Mouse (Mus musculus) myocyte (in vitro differentiated cells): ENCODE measurements around the gene Plekho1. TPM values are rescaled to one million over a fixed set of nuclear protein-coding genes. Genes with fewer than 3 reads are reported as not detected.

Experiments used
- H3K27me3 ChIP-seq: one replicate; pipeline ENCODE4 v1.6.1; 2011; ENCODE audit not compliant: control insufficient read depth, insufficient read depth, insufficient read length
- H3K36me3 ChIP-seq: one replicate; pipeline ENCODE4 v1.6.1; 2011; ENCODE audit not compliant: control insufficient read depth, insufficient read depth
- H3K4me2 ChIP-seq: one replicate; pipeline ENCODE4 v1.6.1; 2011; ENCODE audit warnings: low read depth, control low read depth
- H3K4me3 ChIP-seq: one replicate; pipeline ENCODE4 v1.5.1; 2011; ENCODE audit warnings: mild to moderate bottlenecking, control low read depth, moderate library complexity
- H3K79me2 ChIP-seq: one replicate; pipeline ENCODE4 v1.6.1; 2011; ENCODE audit not compliant: control insufficient read depth, insufficient read depth
- H3ac ChIP-seq: one replicate; pipeline ENCODE4 v1.6.1; 2011; ENCODE audit not compliant: control insufficient read depth, insufficient read length
- CEBPB ChIP-seq: IDR thresholded peaks from 2 replicates; pipeline ENCODE4 v1.6.1; 2011; ENCODE audit warnings: mild to moderate bottlenecking, moderate library complexity; ENCODE audit not compliant: poor library complexity, insufficient read depth, severe bottlenecking
- E2F4 ChIP-seq: IDR thresholded peaks from one replicate; pipeline ENCODE4 v1.6.1; 2011; ENCODE audit warnings: mild to moderate bottlenecking, control low read depth, moderate library complexity; ENCODE audit not compliant: insufficient read depth
- MAX ChIP-seq: IDR thresholded peaks from one replicate; pipeline ENCODE4 v1.6.1; 2011; ENCODE audit warnings: low read depth, mild to moderate bottlenecking, control low read depth
- MYOD1 ChIP-seq, 3 experiments: IDR thresholded peaks; one replicate each; pipeline ENCODE4 v1.6.1; 2011; ENCODE audit warnings: control low read depth in 2 of 3, low read depth in 2 of 3, mild to moderate bottlenecking in 2 of 3, moderate library complexity in 1 of 3; ENCODE audit not compliant: insufficient read length in 2 of 3, control insufficient read depth in 1 of 3
- MYOG ChIP-seq, 3 experiments: IDR thresholded peaks; one replicate each; pipeline ENCODE4 v1.6.1; 2011; ENCODE audit warnings: control low read depth in 2 of 3, low read depth in 2 of 3, mild to moderate bottlenecking in 2 of 3; ENCODE audit not compliant: insufficient read length in 2 of 3, control insufficient read depth in 1 of 3, insufficient read depth in 1 of 3
- POLR2A ChIP-seq: IDR thresholded peaks from one replicate; pipeline ENCODE4 v1.6.1; 2011; ENCODE audit warnings: low read depth, mild to moderate bottlenecking, control low read depth, moderate library complexity; ENCODE audit not compliant: insufficient read length
- POLR2AphosphoS2 ChIP-seq: IDR thresholded peaks from one replicate; pipeline ENCODE4 v1.6.1; 2011; ENCODE audit warnings: low read depth, control low read depth; ENCODE audit not compliant: insufficient read length
- REST ChIP-seq: IDR thresholded peaks from one replicate; pipeline ENCODE4 v1.6.1; 2011; ENCODE audit warnings: mild to moderate bottlenecking, control low read depth, moderate library complexity; ENCODE audit not compliant: insufficient read depth, insufficient read length
- SRF ChIP-seq: IDR thresholded peaks from one replicate; pipeline ENCODE4 v1.6.1; 2011; ENCODE audit warnings: low read depth; ENCODE audit not compliant: control insufficient read depth, insufficient read length
- TCF12 ChIP-seq: IDR thresholded peaks from one replicate; pipeline ENCODE4 v1.6.1; 2011; ENCODE audit warnings: mild to moderate bottlenecking, control low read depth; ENCODE audit not compliant: poor library complexity, insufficient read depth, severe bottlenecking
- TCF3 ChIP-seq: IDR thresholded peaks from one replicate; pipeline ENCODE4 v1.6.1; 2011; ENCODE audit warnings: low read depth, control low read depth; ENCODE audit not compliant: insufficient read length
- USF1 ChIP-seq: IDR thresholded peaks from one replicate; pipeline ENCODE4 v1.6.1; 2011; ENCODE audit warnings: low read depth, mild to moderate bottlenecking, control low read depth, moderate library complexity
- polyA plus RNA-seq: library from polyadenylated mRNA; unstranded; fragments of >200 nt; fragmentation: generic; extraction: Trizol; gene quantifications from one replicate; pipeline ENCODE4 v1.2.1, GENCODE M21; 2012; ENCODE audit warnings: missing spikeins

The Plekho1 gene
- polyA plus RNA-seq, 1 experiment = 107 TPM

DNA sequence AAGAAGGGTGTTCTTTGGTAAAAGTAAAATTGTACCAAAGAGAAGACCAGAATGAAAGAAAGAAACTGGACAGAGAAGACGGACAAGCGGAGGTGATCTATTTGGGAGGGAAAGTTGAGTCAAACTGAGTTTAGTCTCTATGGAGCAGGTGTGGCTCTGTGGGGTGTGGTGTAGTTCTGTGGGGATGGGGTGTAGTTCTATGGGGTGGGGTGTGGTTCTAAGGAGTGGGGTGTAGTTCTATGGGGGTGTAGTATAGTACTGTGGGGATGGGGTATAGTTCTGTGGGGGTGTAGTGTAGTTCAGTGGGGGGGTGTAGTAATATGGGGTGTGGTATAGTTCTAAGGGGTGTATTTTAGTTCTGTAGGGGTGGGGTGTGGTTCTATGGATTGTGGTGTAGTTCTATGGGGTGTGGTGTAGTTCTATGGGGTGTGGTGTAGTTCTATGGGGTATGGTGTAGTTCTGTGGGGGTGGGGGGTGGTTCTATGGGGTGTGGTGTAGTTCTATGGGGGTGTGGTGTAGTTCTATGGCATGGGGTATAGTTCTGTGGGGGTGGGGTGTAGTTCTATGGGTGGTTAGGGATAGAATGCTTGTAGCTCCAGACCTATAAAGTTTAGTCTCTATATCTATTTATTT lies 20.6 kb upstream of the Plekho1 start:
- H3K4me3 ChIP-seq = no peak overlapping the region
- no peak overlapping the region for H3ac ChIP-seq
- no peak for TF ChIP-seq E2F4
- TF ChIP-seq POLR2AphosphoS2 = no peak
- no peak for TF ChIP-seq MYOD1 (IDR thresholded peaks at IDR 0.05; ENCODE audit: control insufficient read depth in 1 of 3, insufficient read length in 2 of 3, low read depth in 2 of 3)
- TF ChIP-seq USF1 = no peak
- no peak for TF ChIP-seq SRF
- TF ChIP-seq MYOG (IDR thresholded peaks at IDR 0.05; ENCODE audit: control insufficient read depth in 1 of 3, insufficient read depth in 1 of 3, insufficient read length in 2 of 3, low read depth in 2 of 3) = no peak
- TF ChIP-seq TCF12 = no peak
- no peak for TF ChIP-seq CEBPB
- peaks cover 3% of the 10 kb centered on the region for H3K36me3 ChIP-seq
- no peaks in the 10 kb centered on the region for H3K27me3 ChIP-seq
- no peaks in the 10 kb centered on the region for H3K79me2 ChIP-seq
- no peak overlapping the region for H3K4me2 ChIP-seq

DNA sequence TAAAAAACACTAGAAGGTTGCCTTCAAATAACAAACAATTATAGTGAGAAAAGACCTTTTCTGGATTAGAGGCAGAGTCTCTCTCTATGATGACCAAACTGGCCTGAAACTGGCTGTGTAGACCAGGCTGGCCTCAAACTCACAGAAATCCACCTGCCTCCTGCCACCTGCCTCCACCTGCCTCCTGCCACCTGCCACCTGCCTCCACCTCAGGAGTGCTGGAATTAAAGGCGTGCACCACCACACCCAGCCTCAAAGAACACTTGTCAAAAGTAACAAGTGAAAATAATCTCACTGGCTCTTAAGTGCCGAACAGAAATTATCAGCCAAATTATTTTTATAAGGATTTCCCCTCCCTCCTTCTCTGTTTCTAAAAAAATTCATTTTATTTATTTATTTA lies 19.9 kb upstream of the Plekho1 start:
- Histone ChIP-seq H3K4me3 (no peak overlapping the region), H3K36me3 (peaks cover 3% of the 10 kb centered on the region), H3K4me2 (no peak overlapping the region), H3ac (no peak overlapping the region), H3K27me3 (no peaks in the 10 kb centered on the region), H3K79me2 (no peaks in the 10 kb centered on the region)
- TF ChIP-seq MYOG (IDR thresholded peaks at IDR 0.05; ENCODE audit: control insufficient read depth in 1 of 3, insufficient read depth in 1 of 3, insufficient read length in 2 of 3, low read depth in 2 of 3) (peak in 1 of 3 experiments; percentile 59), USF1 (no peak), E2F4 (no peak), MYOD1 (IDR thresholded peaks at IDR 0.05; ENCODE audit: control insufficient read depth in 1 of 3, insufficient read length in 2 of 3, low read depth in 2 of 3) (peak in 1 of 3 experiments; percentile 34), POLR2AphosphoS2 (no peak), REST (no peak), TCF3 (peak; percentile 30)

DNA sequence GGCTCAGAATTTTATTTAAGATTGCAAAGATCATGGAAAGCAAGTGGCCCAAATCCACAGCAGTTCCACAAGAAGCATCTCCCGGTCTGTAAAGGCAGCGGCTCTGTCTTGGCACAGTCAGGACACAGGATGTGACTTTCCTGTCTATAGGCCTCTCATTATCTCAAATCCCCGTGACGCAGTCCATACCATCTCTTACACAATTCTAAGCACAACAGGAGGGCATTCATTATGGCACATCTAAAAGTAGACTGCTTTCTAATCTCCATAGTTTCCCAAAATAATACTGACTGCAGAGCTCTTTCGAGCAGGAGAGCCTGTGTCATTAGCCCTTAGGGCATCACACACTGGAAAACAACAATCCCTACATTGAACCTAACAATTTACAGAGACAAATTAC lies 17.0 kb upstream of the Plekho1 start:
- Histone ChIP-seq H3K4me2 (no peak overlapping the region), H3K79me2 (no peaks in the 10 kb centered on the region), H3ac (no peak overlapping the region), H3K36me3 (peaks cover 3% of the 10 kb centered on the region), H3K4me3 (no peak overlapping the region), H3K27me3 (no peaks in the 10 kb centered on the region)
- TF ChIP-seq MYOG (IDR thresholded peaks at IDR 0.05; ENCODE audit: control insufficient read depth in 1 of 3, insufficient read depth in 1 of 3, insufficient read length in 2 of 3, low read depth in 2 of 3) (no peak), REST (no peak), TCF12 (no peak), POLR2AphosphoS2 (no peak), POLR2A (no peak), TCF3 (no peak), SRF (no peak), MYOD1 (IDR thresholded peaks at IDR 0.05; ENCODE audit: control insufficient read depth in 1 of 3, insufficient read length in 2 of 3, low read depth in 2 of 3) (no peak), CEBPB (no peak), MAX (no peak), USF1 (no peak)

DNA sequence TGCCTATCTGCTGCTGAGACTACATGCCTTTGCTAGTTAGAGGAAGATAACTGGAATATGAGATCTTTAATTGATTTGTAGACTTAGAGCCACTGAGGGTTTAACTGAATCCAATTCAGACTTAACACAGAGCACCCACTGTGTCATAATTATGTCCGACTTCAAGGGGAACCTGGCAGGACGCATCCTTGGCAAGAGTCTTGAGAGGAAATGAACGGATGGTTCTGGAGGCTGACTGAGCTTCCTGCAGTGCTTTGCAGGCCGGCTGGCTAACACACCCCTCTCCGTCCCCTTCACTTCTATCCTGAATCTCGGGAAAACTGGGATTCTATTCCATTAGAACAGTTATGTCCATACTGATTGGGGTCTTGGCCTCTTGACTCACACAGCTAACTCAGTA lies 12.7 kb upstream of the Plekho1 start:
- Histone ChIP-seq H3K4me3 (no peak overlapping the region), H3ac (no peak overlapping the region), H3K4me2 (no peak overlapping the region), H3K79me2 (no peaks in the 10 kb centered on the region), H3K27me3 (no peaks in the 10 kb centered on the region), H3K36me3 (peaks cover 3% of the 10 kb centered on the region)
- TF ChIP-seq MYOD1 (IDR thresholded peaks at IDR 0.05; ENCODE audit: control insufficient read depth in 1 of 3, insufficient read length in 2 of 3, low read depth in 2 of 3) (no peak), TCF12 (no peak), REST (no peak), MYOG (IDR thresholded peaks at IDR 0.05; ENCODE audit: control insufficient read depth in 1 of 3, insufficient read depth in 1 of 3, insufficient read length in 2 of 3, low read depth in 2 of 3) (no peak), CEBPB (no peak), TCF3 (no peak)

DNA sequence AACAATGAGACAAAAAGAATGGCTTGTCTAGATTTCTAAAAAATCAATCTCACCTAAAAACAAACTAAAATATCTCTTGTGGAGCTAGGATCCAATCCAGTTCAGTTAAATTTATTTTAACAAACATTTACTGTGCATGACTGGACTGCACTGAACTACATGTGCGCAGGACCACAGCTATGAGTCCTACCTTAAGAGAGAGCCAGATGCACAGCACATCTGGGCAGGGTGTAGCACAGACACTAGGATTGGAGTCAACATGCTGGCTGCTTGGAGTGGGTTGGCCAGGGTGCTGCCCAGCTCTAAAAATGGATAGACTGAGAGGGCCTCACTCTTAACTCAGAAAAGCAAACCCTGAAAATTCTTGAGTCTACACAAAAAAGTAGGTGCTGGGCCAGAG lies 5.8 kb upstream of the Plekho1 start:
- H3K27me3 ChIP-seq = no peaks in the 10 kb centered on the region
- H3ac ChIP-seq = no peak overlapping the region
- no peaks in the 10 kb centered on the region for H3K79me2 ChIP-seq
- TF ChIP-seq REST (no peak), TCF3 (no peak), MAX (no peak), MYOG (IDR thresholded peaks at IDR 0.05; ENCODE audit: control insufficient read depth in 1 of 3, insufficient read depth in 1 of 3, insufficient read length in 2 of 3, low read depth in 2 of 3) (no peak), E2F4 (no peak), CEBPB (no peak), TCF12 (no peak), MYOD1 (IDR thresholded peaks at IDR 0.05; ENCODE audit: control insufficient read depth in 1 of 3, insufficient read length in 2 of 3, low read depth in 2 of 3) (no peak), USF1 (no peak), SRF (no peak), POLR2A (no peak), POLR2AphosphoS2 (no peak)
- no peak overlapping the region for H3K4me3 ChIP-seq
- H3K36me3 ChIP-seq = no peaks in the 10 kb centered on the region
- peak overlapping the region; percentile 72 for H3K4me2 ChIP-seq
